Mouse (Mus musculus) spleen, postnatal 10 days (tissue): ENCODE results near the gene A730061H03Rik.

Source experiments
- DNase-seq, 2 experiments: peaks; one replicate each; pipeline ENCODE4 v3.0.0; 2021 to 2022; ENCODE audit warnings: low spot score in 2 of 2

A730061H03Rik gene

GRCm38 (mm10) chr14:55551347-55551746 lies 8.9 kb downstream of the A730061H03Rik start:
- no peak for DNase-seq

GRCm38 (mm10) chr14:55550191-55550590 lies 10.0 kb downstream of the A730061H03Rik start:
- no peak for DNase-seq

GRCm38 (mm10) chr14:55544334-55544733 lies 15.9 kb downstream of the A730061H03Rik start:
- DNase-seq, result no peak

- DNase-seq, result peak; percentile 54 to 81
Observed at GRCm38 (mm10) chr14:55542268-55542667, 17.9 kb downstream of the A730061H03Rik start.

GRCm38 (mm10) chr14:55540787-55541321 lies 19.4 kb downstream of the A730061H03Rik start:
- peak; percentile 83 to 91 for DNase-seq

GRCm38 (mm10) chr14:55540067-55540786 lies 20.0 kb downstream of the A730061H03Rik start, which contains the start of gene Pck2:
Gene Pck2 (plus strand): TSS chr14:55540266.
- peak; percentile 87 to 93 for DNase-seq

GRCm38 (mm10) chr14:55536116-55536745 lies 24.0 kb downstream of the A730061H03Rik start:
- peak; percentile 50 to 75 for DNase-seq

- peak in 1 of 2 experiments; percentile 57 for DNase-seq
Observed at GRCm38 (mm10) chr14:55527940-55528339, 32.3 kb downstream of the A730061H03Rik start.

- DNase-seq, result no peak
Observed at GRCm38 (mm10) chr14:55526674-55527073, 33.5 kb downstream of the A730061H03Rik start.

- DNase-seq, result no peak
Observed at GRCm38 (mm10) chr14:55524785-55525184, 35.4 kb downstream of the A730061H03Rik start, which contains the start of gene Nrl. Gene Nrl (minus strand): TSS chr14:55524981.

GRCm38 (mm10) chr14:55524062-55524461 lies 36.1 kb downstream of the A730061H03Rik start:
- DNase-seq, result no peak

GRCm38 (mm10) chr14:55520451-55521361 lies 39.5 kb downstream of the A730061H03Rik start:
- DNase-seq, result no peak

- DNase-seq, result no peak
Observed at GRCm38 (mm10) chr14:55519604-55520003, 40.6 kb downstream of the A730061H03Rik start.

GRCm38 (mm10) chr14:55518897-55519296 lies 41.3 kb downstream of the A730061H03Rik start:
- no peak for DNase-seq

GRCm38 (mm10) chr14:55515846-55516245 lies 44.4 kb downstream of the A730061H03Rik start:
- no peak for DNase-seq

GRCm38 (mm10) chr14:55513927-55514326 lies 46.3 kb downstream of the A730061H03Rik start:
- DNase-seq, result no peak

- no peak for DNase-seq
Observed at GRCm38 (mm10) chr14:55511037-55511436, 49.2 kb downstream of the A730061H03Rik start.

- DNase-seq, result no peak
Observed at GRCm38 (mm10) chr14:55510125-55510731, 50.0 kb downstream of the A730061H03Rik start, which contains the start of gene Cpne6. Gene Cpne6 (plus strand): TSS chr14:55510445.
